Mouse (Mus musculus) macrophage (primary cell): ENCODE results near the gene Nlrc4. TPM values are rescaled to one million over a fixed set of nuclear protein-coding genes. Genes with fewer than 3 reads are reported as not detected.

ENCODE experiments used
- H3K27ac ChIP-seq: fragments of 350-480 bp; formaldehyde crosslinking; 2 replicates; pipeline ENCODE4 v1.9.0; 2021
- H3K36me3 ChIP-seq: fragments of 350-480 bp; formaldehyde crosslinking; 2 replicates; pipeline ENCODE4 v1.9.0; 2021; ENCODE audit errors: inconsistent target
- H3K4me3 ChIP-seq: fragments of 350-480 bp; formaldehyde crosslinking; 2 replicates; pipeline ENCODE4 v1.9.0; 2021; ENCODE audit errors: inconsistent target
- H3K79me2 ChIP-seq: fragments of 350-480 bp; formaldehyde crosslinking; 2 replicates; pipeline ENCODE4 v1.9.0; 2021; ENCODE audit errors: inconsistent target
- WGBS: methylation state at CpG from one replicate; pipeline ENCODE4 v1.1.7; 2026; ENCODE audit warnings: inconsistent platforms; ENCODE audit not compliant: missing documents; 5-methylcytosine and 5-hydroxymethylcytosine counted together
- polyA plus RNA-seq: library from polyadenylated mRNA; stranded (reverse); fragments of 250-400 nt; gene quantifications from 3 replicates; pipeline ENCODE4 v1.2.4, GENCODE M21; 2018; ENCODE audit warnings: inconsistent platforms

Gene Nlrc4
- polyA plus RNA-seq, 1 experiment from 2014 or later, result 7.9 TPM

DNA sequence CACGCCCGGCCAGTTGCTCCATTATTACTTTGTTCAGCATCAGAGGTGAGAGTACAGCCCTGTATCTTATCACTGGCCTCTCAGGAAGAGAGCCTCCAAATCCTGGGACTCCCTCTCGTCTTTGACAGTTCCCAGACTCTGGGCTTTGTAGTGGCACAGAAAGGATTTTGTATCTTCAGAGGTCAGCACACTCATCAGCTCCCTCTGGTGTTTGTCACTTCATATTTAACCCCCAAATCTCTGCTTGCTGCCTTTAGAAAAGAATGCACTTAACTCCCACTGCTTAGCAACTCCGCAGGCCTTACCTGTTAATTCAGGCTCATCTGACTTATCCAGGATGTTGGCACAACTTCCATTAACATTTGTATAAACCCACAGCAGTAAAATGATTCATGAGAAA lies 49.2 kb downstream of the Nlrc4 start:
- no peak overlapping the region for H3K4me3 ChIP-seq
- peaks cover 43% of the 10 kb centered on the region for H3K36me3 ChIP-seq
- 98% methylated on average over 4 of the region's 4 CpGs for WGBS
- H3K79me2 ChIP-seq, result no peaks in the 10 kb centered on the region
- no peak overlapping the region for H3K27ac ChIP-seq

DNA sequence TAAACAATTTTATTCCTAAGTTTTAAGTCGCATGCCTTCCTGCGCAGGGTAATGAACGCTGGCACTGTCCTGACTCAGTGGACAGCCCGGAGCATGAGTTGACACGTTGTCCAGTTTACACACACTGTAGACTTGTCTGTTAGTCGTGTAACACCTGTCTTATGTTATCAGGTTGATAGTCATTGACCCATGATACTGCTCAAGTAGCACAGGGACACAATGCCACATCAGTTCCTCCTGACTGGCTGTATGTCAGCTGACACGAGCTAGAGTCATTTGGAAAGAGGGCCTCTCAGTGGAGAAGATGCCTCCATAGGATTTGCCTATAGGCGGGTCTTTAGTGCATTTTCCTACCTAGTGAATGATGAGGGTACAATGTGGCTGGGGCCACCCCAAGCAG lies 52.5 kb downstream of the Nlrc4 start:
- 95% methylated on average over 8 of the region's 8 CpGs for WGBS
- Histone ChIP-seq H3K36me3 (peaks cover 63% of the 10 kb centered on the region), H3K4me3 (no peak overlapping the region)

DNA sequence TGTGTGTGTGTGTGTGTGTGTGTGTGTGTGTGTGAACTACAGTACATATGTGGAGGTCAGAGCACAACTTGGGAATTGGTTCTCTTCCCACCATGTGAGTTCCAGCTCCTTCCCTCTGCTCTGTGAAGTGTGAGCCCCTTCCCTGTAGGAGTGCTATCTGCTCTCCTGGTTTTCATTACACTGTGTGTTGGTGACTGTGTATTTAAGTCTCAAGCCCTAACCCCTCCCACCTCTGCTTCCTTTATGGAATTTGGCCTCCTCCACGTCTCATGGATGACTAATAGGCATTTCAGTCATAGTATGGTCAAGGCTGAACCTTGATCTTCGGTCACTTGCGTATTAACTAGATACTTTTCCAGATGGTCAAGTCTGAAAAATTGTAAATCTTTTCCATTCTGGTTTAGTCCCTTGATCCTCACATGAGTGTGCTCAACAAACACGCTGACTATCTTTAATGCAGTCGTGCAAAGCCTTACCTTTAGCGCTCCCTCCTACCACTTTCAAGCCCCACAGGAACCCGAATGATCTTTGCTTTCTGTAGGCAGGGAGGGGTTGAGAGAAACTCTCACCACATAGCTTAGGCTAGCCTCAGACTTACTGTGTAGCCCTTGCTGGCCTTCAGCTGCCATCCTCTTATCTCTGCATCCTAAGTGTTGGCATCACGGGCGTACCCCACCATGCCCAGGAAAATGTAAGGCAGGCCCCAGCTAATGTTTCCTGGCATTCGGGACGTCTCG lies 56.3 kb downstream of the Nlrc4 start:
- Histone ChIP-seq H3K79me2 (peaks cover 22% of the 10 kb centered on the region; the same call in 1 of the 2 replicates), H3K4me3 (no peak overlapping the region), H3K27ac (no peak overlapping the region), H3K36me3 (peaks cover 55% of the 10 kb centered on the region)
- 97% methylated on average over 12 of the region's 12 CpGs for WGBS

More for the DNA sequence above, 52.5 kb downstream of the Nlrc4 start:
- H3K27ac ChIP-seq, result no peak overlapping the region
- H3K79me2 ChIP-seq, result no peaks in the 10 kb centered on the region

DNA sequence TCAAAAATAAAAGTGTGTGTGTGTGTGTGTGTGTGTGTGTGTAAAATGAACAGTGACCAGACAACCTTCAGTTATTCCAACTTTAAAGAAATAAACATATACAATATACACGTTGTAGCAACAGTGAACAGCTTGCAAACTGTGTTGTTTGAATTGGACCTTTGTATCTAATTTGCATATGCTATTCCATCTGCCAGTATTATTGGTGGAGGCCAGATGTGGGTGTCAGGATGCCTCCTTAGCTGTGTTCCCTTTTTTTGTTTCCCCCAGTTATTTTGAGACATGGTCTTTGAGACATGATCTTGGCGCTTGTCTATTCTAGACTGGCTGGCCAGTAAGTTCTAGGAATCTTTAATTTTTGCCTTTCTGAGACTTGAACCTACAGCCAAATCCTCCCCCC lies 61.8 kb downstream of the Nlrc4 start:
- 67% methylated on average over 2 of the region's 2 CpGs for WGBS
- H3K36me3 ChIP-seq, result peaks cover 5% of the 10 kb centered on the region; the same call in 1 of the 2 replicates
- H3K27ac ChIP-seq, result no peak overlapping the region
- no peak overlapping the region for H3K4me3 ChIP-seq
- peaks cover 44% of the 10 kb centered on the region for H3K79me2 ChIP-seq

GRCm38 (mm10) chr17:74396766-74397165 lies 62.2 kb downstream of the Nlrc4 start:
- peaks cover 44% of the 10 kb centered on the region for H3K79me2 ChIP-seq
- 60% methylated on average over 4 of the region's 4 CpGs for WGBS
- H3K36me3 ChIP-seq, result peaks cover under 1% of the 10 kb centered on the region; the same call in 1 of the 2 replicates
- H3K27ac ChIP-seq, result no peak overlapping the region
- H3K4me3 ChIP-seq, result peak overlapping the region; percentile 86; the same call in 1 of the 2 replicates

DNA sequence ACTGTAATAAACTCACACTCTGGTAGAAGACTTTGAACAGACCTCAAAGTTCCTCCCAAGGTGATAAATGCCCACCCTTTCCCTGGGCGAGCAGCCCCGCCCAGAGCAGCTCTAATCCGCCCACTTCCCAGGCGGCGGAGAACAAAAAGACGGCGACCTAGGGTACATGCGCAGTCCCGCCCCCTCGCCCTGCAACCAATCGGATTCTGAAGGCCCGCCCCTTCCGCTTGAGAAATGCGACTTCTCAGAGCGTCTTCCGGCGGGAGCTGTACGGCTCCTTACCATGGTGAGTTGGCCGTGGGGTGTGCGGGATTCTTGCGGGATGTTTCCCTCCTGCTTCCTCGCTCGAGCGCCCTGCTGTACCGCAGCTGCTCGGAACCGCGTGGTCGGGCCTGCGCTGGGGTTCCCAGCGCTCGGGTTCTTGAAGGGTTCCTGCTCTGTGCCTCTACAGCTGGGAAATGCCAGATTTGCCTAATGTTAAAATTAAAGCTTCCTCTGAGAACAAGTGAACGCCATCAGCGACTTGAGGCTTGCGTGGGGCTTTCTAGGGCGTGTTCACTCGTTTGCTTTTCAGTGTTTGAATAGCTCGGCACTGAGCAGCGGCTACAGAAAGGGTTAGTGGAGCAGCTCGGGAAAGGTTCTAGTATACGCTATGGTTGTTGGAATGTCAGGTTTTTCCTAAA lies 63.4 kb downstream of the Nlrc4 start, which contains the start of gene Slc30a6:
Gene Slc30a6, plus strand, starts transcription at position 226 of the 683 bp plus-strand sequence.
- H3K36me3 ChIP-seq, result no peaks in the 10 kb centered on the region
- peaks cover 44% of the 10 kb centered on the region for H3K79me2 ChIP-seq
- H3K27ac ChIP-seq, result peak within 1 kb of the TSS; percentile 60
- under 1% methylated on average over 41 of the region's 41 CpGs for WGBS
- peak within 1 kb of the TSS; percentile 86 for H3K4me3 ChIP-seq

DNA sequence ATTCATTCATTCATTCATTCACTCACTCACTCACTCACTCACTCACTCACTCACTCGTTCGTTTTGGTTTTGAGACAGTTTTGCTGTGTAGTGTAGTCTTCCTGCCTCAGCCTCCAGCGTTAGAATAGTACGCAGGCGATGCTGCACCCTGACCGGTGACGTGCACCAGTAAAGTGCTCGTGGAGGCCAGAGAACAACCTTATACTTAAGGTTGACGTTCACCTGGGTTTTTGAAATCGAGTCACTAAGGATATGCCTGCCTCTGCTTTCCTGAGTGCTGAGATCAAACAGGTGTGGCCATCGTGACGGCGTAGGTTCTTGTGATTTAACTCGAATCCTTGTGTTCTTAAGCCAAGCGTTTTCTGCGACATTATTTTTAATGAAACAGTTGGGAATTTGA lies 64.1 kb downstream of the Nlrc4 start:
- Histone ChIP-seq H3K79me2 (peaks cover 41% of the 10 kb centered on the region), H3K4me3 (peak overlapping the region; percentile 86), H3K36me3 (no peaks in the 10 kb centered on the region), H3K27ac (no peak overlapping the region)
- 12% methylated on average over 16 of the region's 16 CpGs for WGBS

- Histone ChIP-seq H3K79me2 (peaks cover 37% of the 10 kb centered on the region), H3K27ac (no peak overlapping the region), H3K36me3 (peaks cover 2% of the 10 kb centered on the region; the same call in 1 of the 2 replicates), H3K4me3 (no peak overlapping the region)
- WGBS, result 77% methylated on average over 2 of the region's 2 CpGs
Observed at GRCm38 (mm10) chr17:74394381-74394780, 64.6 kb downstream of the Nlrc4 start.

DNA sequence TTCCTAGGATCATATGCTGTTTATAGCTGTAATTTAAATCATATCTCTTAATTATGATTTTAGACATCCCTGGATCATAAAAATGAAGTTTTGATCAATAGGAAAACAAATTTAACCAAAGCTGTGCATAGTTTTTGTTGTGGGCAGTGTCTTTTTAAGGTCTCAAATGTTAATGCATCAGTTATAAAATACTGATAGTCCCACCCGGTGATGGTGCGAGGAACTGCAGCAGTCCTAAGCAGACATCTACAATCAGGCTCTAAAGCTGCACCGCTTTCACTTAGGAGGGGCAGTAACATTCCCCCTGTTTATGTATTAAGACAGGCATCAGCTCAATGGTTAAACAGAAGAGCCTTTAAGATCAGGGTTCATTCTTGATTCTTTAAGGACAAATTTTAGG lies 69.1 kb downstream of the Nlrc4 start:
- Histone ChIP-seq H3K27ac (no peak overlapping the region), H3K4me3 (no peak overlapping the region), H3K79me2 (no peaks in the 10 kb centered on the region), H3K36me3 (peaks cover 42% of the 10 kb centered on the region)
- 88% methylated on average over 3 of the region's 3 CpGs for WGBS

- no peak overlapping the region for H3K27ac ChIP-seq
- H3K79me2 ChIP-seq, result no peaks in the 10 kb centered on the region
- H3K4me3 ChIP-seq, result no peak overlapping the region
- peaks cover 63% of the 10 kb centered on the region for H3K36me3 ChIP-seq
Observed at GRCm38 (mm10) chr17:74386657-74387056, 72.3 kb downstream of the Nlrc4 start.

DNA sequence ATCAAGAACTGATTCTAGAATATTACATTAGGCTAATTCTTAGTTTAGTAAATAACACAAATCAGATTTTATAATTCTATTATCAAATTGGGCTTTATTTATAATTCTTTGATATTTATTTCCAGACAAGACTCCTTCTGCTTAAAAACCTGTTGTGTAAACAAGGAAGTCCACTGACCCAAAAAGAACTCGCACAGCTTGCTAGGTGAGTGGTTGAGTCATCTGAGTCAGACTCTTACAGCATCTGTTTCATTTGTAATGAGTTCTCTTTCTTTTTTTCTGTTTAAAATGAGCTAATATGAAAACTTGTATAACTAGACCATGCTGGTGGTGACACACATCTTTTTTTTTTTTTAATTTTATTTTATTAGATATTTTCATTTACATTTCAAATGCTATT lies 82.0 kb downstream of the Nlrc4 start:
- 91% methylated on average over 1 of the region's 1 CpGs for WGBS
- H3K36me3 ChIP-seq, result peaks cover 72% of the 10 kb centered on the region
- H3K79me2 ChIP-seq, result no peaks in the 10 kb centered on the region
- H3K27ac ChIP-seq, result no peak overlapping the region
- no peak overlapping the region for H3K4me3 ChIP-seq

Other genes starting within 250 kb of the Nlrc4 start
- gene Memo1, start 163.6 kb downstream of the Nlrc4 start, polyA plus RNA-seq, result 43.0 to 85.8 TPM (median 55.8 TPM) in 3 replicates
- 46.3 to 83.5 TPM (median 55.5 TPM) in 3 replicates for gene Dpy30, start 135.2 kb downstream of the Nlrc4 start, polyA plus RNA-seq
- 17.9 to 23.6 TPM (median 19.3 TPM) in 3 replicates for gene Spast, start 120.2 kb downstream of the Nlrc4 start, polyA plus RNA-seq
- 11.1 to 14.4 TPM (median 14.3 TPM) in 3 replicates for gene Slc30a6, start 63.5 kb downstream of the Nlrc4 start, polyA plus RNA-seq
- gene Yipf4, start 30.4 kb upstream of the Nlrc4 start, polyA plus RNA-seq, result 33.6 to 50.1 TPM (median 43.6 TPM) in 3 replicates
- 46.6 to 61.5 TPM (median 54.2 TPM) in 3 replicates for gene Birc6, start 69.2 kb upstream of the Nlrc4 start, polyA plus RNA-seq